Mouse (Mus musculus) forebrain, embryonic 13.5 days (tissue): ENCODE measurements around the gene Sall4. TPM values are rescaled to one million over a fixed set of nuclear protein-coding genes. Genes with fewer than 3 reads are reported as not detected.

ENCODE experiments used
- ATAC-seq: fragments of 200-750 bp; cut with Nextera tagmentation; 2 replicates; pipeline ENCODE4 v1.8.0; 2017
- H3K27ac ChIP-seq: fragments of 300-500 bp; sonication (generic); 2 replicates; pipeline ENCODE4 v1.5.1; 2015; ENCODE audit warnings: inconsistent platforms, mild to moderate bottlenecking, moderate library complexity
- H3K27me3 ChIP-seq: fragments of 300-500 bp; sonication (generic); 2 replicates; pipeline ENCODE4 v1.6.1; 2015; ENCODE audit warnings: mild to moderate bottlenecking, inconsistent platforms
- H3K36me3 ChIP-seq: fragments of 300-500 bp; sonication (generic); 2 replicates; pipeline ENCODE4 v1.6.1; 2015; ENCODE audit warnings: mild to moderate bottlenecking, inconsistent platforms; ENCODE audit not compliant: poor library complexity, severe bottlenecking
- H3K4me1 ChIP-seq: fragments of 300-500 bp; sonication (generic); 2 replicates; pipeline ENCODE4 v1.6.1; 2015; ENCODE audit warnings: inconsistent platforms
- H3K4me2 ChIP-seq: fragments of 300-500 bp; sonication (generic); 2 replicates; pipeline ENCODE4 v1.6.1; 2015; ENCODE audit warnings: inconsistent platforms, mild to moderate bottlenecking, moderate library complexity
- H3K4me3 ChIP-seq: fragments of 300-500 bp; sonication (generic); 2 replicates; pipeline ENCODE4 v1.5.1; 2015; ENCODE audit warnings: mild to moderate bottlenecking, inconsistent platforms
- H3K9ac ChIP-seq: fragments of 300-500 bp; sonication (generic); 2 replicates; pipeline ENCODE4 v1.6.1; 2015; ENCODE audit warnings: mild to moderate bottlenecking, inconsistent platforms
- H3K9me3 ChIP-seq: fragments of 300-500 bp; sonication (generic); replicated peaks from 2 replicates; pipeline ENCODE4 v1.6.1; 2016; ENCODE audit warnings: inconsistent platforms
- WGBS: fragments of 180-500 bp; shearing (Covaris S2); methylation state at CpG from one replicate; pipeline ENCODE4 v1.1.7; 2015; 5-methylcytosine and 5-hydroxymethylcytosine counted together
- polyA plus RNA-seq: library from polyadenylated mRNA; unstranded; fragments of >200 nt; fragmentation: Nextera tagmentation; extraction: Ambion mirVana; gene quantifications from 2 replicates; pipeline ENCODE4 v1.2.1, GENCODE M21; 2015

Gene Sall4
- polyA plus RNA-seq, 1 experiment from 2014 or later, result 2.3 TPM

GRCm38 (mm10) chr2:168742059-168742627 lies 25.6 kb downstream of the Sall4 start, which contains the start of gene Atp9a:
TSS of gene Atp9a (minus strand) at chr2:168742409.
- peaks cover 10% of the 10 kb centered on the region; the same call in 1 of the 2 replicates for H3K4me1 ChIP-seq
- ATAC-seq, result peak; percentile 64
- H3K27me3 ChIP-seq, result no peaks in the 10 kb centered on the region
- WGBS, result 23% methylated on average over 10 of the region's 33 CpGs
- H3K36me3 ChIP-seq, result no peaks in the 10 kb centered on the region
- H3K4me3 ChIP-seq, result peak within 1 kb of the TSS; percentile 89
- H3K4me2 ChIP-seq, result peak within 1 kb of the TSS; percentile 71
- H3K9me3 ChIP-seq, result no peaks in the 10 kb centered on the region
- peak within 1 kb of the TSS; percentile 90 for H3K27ac ChIP-seq
- H3K9ac ChIP-seq, result peak within 1 kb of the TSS; percentile 93

GRCm38 (mm10) chr2:168741273-168742058 lies 26.3 kb downstream of the Sall4 start:
- no peaks in the 10 kb centered on the region for H3K9me3 ChIP-seq
- peak overlapping the region; percentile 71 for H3K4me2 ChIP-seq
- peak overlapping the region; percentile 90 for H3K27ac ChIP-seq
- H3K4me3 ChIP-seq, result peak overlapping the region; percentile 89
- peaks cover 10% of the 10 kb centered on the region; the same call in 1 of the 2 replicates for H3K4me1 ChIP-seq
- peak overlapping the region; percentile 93 for H3K9ac ChIP-seq
- 0% methylated on average over 33 of the region's 108 CpGs for WGBS
- H3K27me3 ChIP-seq, result no peaks in the 10 kb centered on the region
- H3K36me3 ChIP-seq, result no peaks in the 10 kb centered on the region
- ATAC-seq, result peak; percentile 87

DNA sequence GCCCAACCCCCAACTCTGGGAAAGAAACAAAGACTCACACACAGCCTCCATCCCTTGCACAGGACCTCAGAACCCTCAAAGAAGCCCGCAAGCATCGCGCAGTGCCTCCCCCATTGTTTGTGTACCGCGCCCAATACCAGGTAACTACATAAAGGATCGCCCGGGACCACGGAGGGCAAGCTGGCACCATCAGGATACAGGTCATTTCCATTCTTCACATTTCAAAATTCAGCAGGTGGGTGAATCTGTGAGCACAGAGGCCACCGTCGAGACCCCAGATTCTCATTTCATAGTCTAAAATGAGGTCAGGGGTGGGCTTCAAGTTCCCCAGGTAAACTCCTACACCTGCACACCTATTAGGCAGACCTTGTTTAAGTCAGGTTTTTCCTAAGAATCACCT lies 27.2 kb downstream of the Sall4 start:
- WGBS, result 90% methylated on average over 10 of the region's 10 CpGs
- Histone ChIP-seq H3K27ac (peak overlapping the region; percentile 90; the same call in 1 of the 2 replicates), H3K4me3 (peak overlapping the region; percentile 89), H3K4me2 (peak overlapping the region; percentile 71), H3K36me3 (no peaks in the 10 kb centered on the region), H3K9me3 (no peaks in the 10 kb centered on the region), H3K9ac (peak overlapping the region; percentile 93; the same call in 1 of the 2 replicates), H3K27me3 (no peaks in the 10 kb centered on the region), H3K4me1 (peaks cover 10% of the 10 kb centered on the region)
- no peak for ATAC-seq

DNA sequence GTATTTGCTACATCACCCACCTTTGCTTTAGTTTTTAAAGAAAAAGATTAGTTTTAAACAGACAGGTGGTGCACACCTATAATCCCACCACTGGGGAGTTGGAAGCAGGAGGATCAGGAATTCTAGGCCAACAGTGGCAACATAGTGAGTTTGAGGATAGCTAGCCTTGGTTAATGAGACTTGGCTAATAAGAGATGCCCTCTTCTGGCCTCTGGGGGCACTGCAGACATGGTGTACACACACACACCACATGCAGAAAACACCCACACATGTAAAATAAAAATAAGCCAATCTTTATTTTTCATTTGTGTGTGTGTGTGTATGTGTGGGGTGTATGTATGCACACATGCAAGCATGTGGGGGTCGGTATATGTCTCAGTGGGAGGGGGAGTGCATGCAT lies 28.9 kb downstream of the Sall4 start:
- Histone ChIP-seq H3K27ac (no peak overlapping the region), H3K27me3 (no peaks in the 10 kb centered on the region), H3K4me1 (peaks cover 17% of the 10 kb centered on the region), H3K9me3 (no peaks in the 10 kb centered on the region), H3K4me3 (no peak overlapping the region), H3K9ac (no peak overlapping the region), H3K4me2 (no peak overlapping the region), H3K36me3 (no peaks in the 10 kb centered on the region)
- no peak for ATAC-seq
- 88% methylated on average over 1 of the region's 1 CpGs for WGBS

DNA sequence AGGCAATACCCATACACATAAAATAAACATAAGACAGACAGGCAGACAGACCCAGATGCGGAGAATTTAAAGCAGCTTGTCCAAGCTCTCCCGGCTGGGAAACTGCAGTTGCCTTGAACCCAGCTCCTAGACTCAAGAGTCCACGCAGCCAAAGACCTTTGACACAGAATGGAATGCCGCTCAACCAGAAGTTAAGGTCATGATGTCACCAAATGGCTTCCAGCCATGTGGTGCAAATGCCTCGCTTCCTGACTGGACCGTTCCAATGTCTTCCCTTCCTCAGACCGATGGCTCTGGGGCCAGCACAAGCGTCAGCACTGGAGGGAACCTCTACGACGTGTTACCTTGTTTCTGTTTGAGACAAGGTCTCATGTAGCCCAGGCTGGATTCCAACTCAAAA lies 29.9 kb downstream of the Sall4 start:
- no peaks in the 10 kb centered on the region for H3K36me3 ChIP-seq
- WGBS, result 94% methylated on average over 10 of the region's 10 CpGs

GRCm38 (mm10) chr2:168734023-168734422 lies 33.7 kb downstream of the Sall4 start:
- Histone ChIP-seq H3K4me3 (no peak overlapping the region), H3K4me1 (peaks cover 29% of the 10 kb centered on the region), H3K4me2 (no peak overlapping the region), H3K27me3 (no peaks in the 10 kb centered on the region), H3K36me3 (no peaks in the 10 kb centered on the region), H3K9me3 (no peaks in the 10 kb centered on the region), H3K9ac (no peak overlapping the region), H3K27ac (no peak overlapping the region)
- 53% methylated on average over 11 of the region's 11 CpGs for WGBS
- ATAC-seq, result no peak

More for the DNA sequence above, 29.9 kb downstream of the Sall4 start:
- H3K9ac ChIP-seq, result no peak overlapping the region
- no peak overlapping the region for H3K4me3 ChIP-seq
- H3K4me1 ChIP-seq, result peaks cover 18% of the 10 kb centered on the region
- H3K27me3 ChIP-seq, result no peaks in the 10 kb centered on the region
- no peak for ATAC-seq
- H3K9me3 ChIP-seq, result no peaks in the 10 kb centered on the region
- H3K4me2 ChIP-seq, result no peak overlapping the region
- H3K27ac ChIP-seq, result no peak overlapping the region

GRCm38 (mm10) chr2:168731258-168731657 lies 36.5 kb downstream of the Sall4 start:
- ATAC-seq, result 0 out of 2 replicates have a peak, but pooled peaks have one; percentile 10
- H3K4me2 ChIP-seq, result no peak overlapping the region
- H3K27me3 ChIP-seq, result no peaks in the 10 kb centered on the region
- peaks cover 31% of the 10 kb centered on the region for H3K4me1 ChIP-seq
- 46% methylated on average over 8 of the region's 8 CpGs for WGBS
- H3K27ac ChIP-seq, result no peak overlapping the region
- no peaks in the 10 kb centered on the region for H3K36me3 ChIP-seq
- no peak overlapping the region for H3K4me3 ChIP-seq
- H3K9ac ChIP-seq, result no peak overlapping the region
- no peaks in the 10 kb centered on the region for H3K9me3 ChIP-seq

- ATAC-seq, result no peak
- no peaks in the 10 kb centered on the region for H3K27me3 ChIP-seq
- H3K9me3 ChIP-seq, result no peaks in the 10 kb centered on the region
- no peaks in the 10 kb centered on the region for H3K36me3 ChIP-seq
- H3K4me1 ChIP-seq, result peaks cover 38% of the 10 kb centered on the region
- H3K27ac ChIP-seq, result no peak overlapping the region
- no peak overlapping the region for H3K9ac ChIP-seq
- H3K4me3 ChIP-seq, result no peak overlapping the region
- WGBS, result 89% methylated on average over 12 of the region's 12 CpGs
- no peak overlapping the region for H3K4me2 ChIP-seq
Measured at GRCm38 (mm10) chr2:168729736-168730135, 38.0 kb downstream of the Sall4 start.

- H3K36me3 ChIP-seq, result no peaks in the 10 kb centered on the region
- ATAC-seq, result no peak
- H3K4me2 ChIP-seq, result no peak overlapping the region
- no peak overlapping the region for H3K9ac ChIP-seq
- H3K27ac ChIP-seq, result no peak overlapping the region
- H3K4me3 ChIP-seq, result no peak overlapping the region
- no peaks in the 10 kb centered on the region for H3K27me3 ChIP-seq
- H3K4me1 ChIP-seq, result peaks cover 29% of the 10 kb centered on the region
- no peaks in the 10 kb centered on the region for H3K9me3 ChIP-seq
- WGBS, result 81% methylated on average over 12 of the region's 12 CpGs
Measured at GRCm38 (mm10) chr2:168728045-168728444, 39.7 kb downstream of the Sall4 start.

DNA sequence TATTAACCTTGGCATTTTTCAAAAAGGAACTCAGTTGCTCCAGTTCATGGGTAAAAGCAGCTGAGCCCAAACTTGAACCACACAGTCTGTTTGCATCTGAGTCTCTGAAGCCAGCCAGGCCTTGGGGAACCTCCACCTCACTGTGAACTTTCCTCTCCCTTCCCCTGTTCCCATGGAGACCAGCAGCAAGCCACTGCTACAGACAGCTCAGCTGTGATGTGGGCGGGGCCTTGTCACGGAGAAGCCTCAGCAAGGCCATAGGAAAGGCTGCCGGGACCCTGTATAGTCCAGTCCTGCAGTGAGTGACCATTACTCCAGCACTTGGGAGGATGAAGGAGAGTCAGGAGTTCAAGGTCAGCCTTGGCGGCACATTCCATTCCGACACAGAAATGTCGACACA lies 41.7 kb downstream of the Sall4 start:
- Histone ChIP-seq H3K4me2 (no peak overlapping the region), H3K4me3 (no peak overlapping the region), H3K27me3 (no peaks in the 10 kb centered on the region), H3K9me3 (no peaks in the 10 kb centered on the region), H3K9ac (no peak overlapping the region), H3K4me1 (peaks cover 20% of the 10 kb centered on the region), H3K27ac (no peak overlapping the region), H3K36me3 (no peaks in the 10 kb centered on the region)
- ATAC-seq, result peak; percentile 88
- 59% methylated on average over 6 of the region's 6 CpGs for WGBS

- ATAC-seq, result no peak
- no peak overlapping the region for H3K4me2 ChIP-seq
- H3K27ac ChIP-seq, result no peak overlapping the region
- no peak overlapping the region for H3K9ac ChIP-seq
- H3K27me3 ChIP-seq, result no peaks in the 10 kb centered on the region
- no peaks in the 10 kb centered on the region for H3K36me3 ChIP-seq
- H3K9me3 ChIP-seq, result no peaks in the 10 kb centered on the region
- H3K4me1 ChIP-seq, result peaks cover 22% of the 10 kb centered on the region
- 92% methylated on average over 14 of the region's 14 CpGs for whole genome bisulfite sequencing
- no peak overlapping the region for H3K4me3 ChIP-seq
Measured at GRCm38 (mm10) chr2:168721313-168721712, 46.4 kb downstream of the Sall4 start.

- Histone ChIP-seq H3K27ac (no peak overlapping the region), H3K27me3 (no peaks in the 10 kb centered on the region), H3K36me3 (no peaks in the 10 kb centered on the region), H3K9ac (no peak overlapping the region), H3K4me3 (no peak overlapping the region), H3K9me3 (no peaks in the 10 kb centered on the region), H3K4me1 (peaks cover 15% of the 10 kb centered on the region), H3K4me2 (no peak overlapping the region)
- 68% methylated on average over 4 of the region's 4 CpGs for WGBS
- ATAC-seq, result no peak
Measured at GRCm38 (mm10) chr2:168719742-168720141, 48.0 kb downstream of the Sall4 start.
